10 mouse cellular contexts compared by ENCODE assay signal in the genomic region with DNA sequence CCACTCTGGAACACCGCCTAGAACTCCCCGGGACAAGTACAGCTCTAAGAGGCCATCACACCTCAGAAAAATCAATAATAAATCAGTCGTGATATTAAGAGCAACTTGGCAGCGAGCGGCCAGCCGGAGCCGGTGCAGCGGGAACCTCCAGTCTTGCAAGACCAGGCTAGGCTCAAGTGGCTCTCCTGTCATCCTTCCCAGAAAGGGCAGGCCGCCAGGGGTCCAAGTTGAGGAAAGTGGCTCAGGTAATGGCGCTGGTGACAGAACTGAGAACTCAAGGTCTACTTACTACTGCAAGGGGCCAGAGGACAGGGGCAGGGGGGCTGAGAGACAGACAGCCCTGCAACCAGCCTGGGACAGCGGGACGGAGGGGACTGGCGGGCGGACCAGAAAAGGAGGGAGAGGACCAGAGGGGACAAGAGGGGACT. TPM values are rescaled to one million over a fixed set of nuclear protein-coding genes. Genes with fewer than 3 reads are reported as not detected.
DNase-seq lines count a peak whose midpoint lies in the region; ATAC-seq lines count a peak whose summit lies in the region.
"Had no signal": no experiment of that assay in that cellular context is flagged by ENCODE, and none has a peak within 500 bp of the region (broad histone marks: within the 10 kb centered on the region; RNA-seq: fewer than 3 reads in every experiment).

No protein-coding gene starts in this region.

- H3K27me3 ChIP-seq in lung, embryonic 15.5 days: no peaks in the 10 kb centered on the region

- peaks cover 21% of the 10 kb centered on the region for H3K4me1 ChIP-seq in lung, embryonic 15.5 days

- intact Hi-C loops in gastrocnemius, postnatal 36 days (cut with DNase I): no loop called here

- ATAC-seq in lung, embryonic 15.5 days (ENCODE audit: borderline replicate concordance, extremely low read depth, low FRiP score, low TSS enrichment): peak; percentile 24; the same call in 1 of the 2 replicates
- ATAC-seq: Patski had no signal

- no peaks in the 10 kb centered on the region for H3K9me3 ChIP-seq in lung, embryonic 15.5 days

- H3K4me3 ChIP-seq in lung, embryonic 15.5 days: peak overlapping the region; percentile 62

- under 1% methylated on average over 14 of the region's 14 CpGs for WGBS in lung, embryonic 15.5 days

- peak overlapping the region; percentile 65 for H3K9ac ChIP-seq in lung, embryonic 15.5 days

- H3K27ac ChIP-seq in lung, embryonic 15.5 days: peak overlapping the region; percentile 86

- H3K4me2 ChIP-seq in lung, embryonic 15.5 days: peak overlapping the region; percentile 56

- no peaks in the 10 kb centered on the region for H3K36me3 ChIP-seq in lung, embryonic 15.5 days

- peak; percentile 14 for DNase-seq in ovary, postnatal 10 days (ENCODE audit: low spot score)
- no peak for DNase-seq in ovary, adult 18-20 months (ENCODE audit: low spot score)
- DNase-seq in cerebellum, postnatal 36 days: peak; percentile 64 to 69
- peak; percentile 66 to 68 for DNase-seq in gastrocnemius, postnatal 36 days
- peak; percentile 30 for DNase-seq in kidney, adult 9 months
- peak; percentile 65 to 70 for DNase-seq in right cerebral cortex, postnatal 10 days (ENCODE audit: low spot score in 2 of 2)
- no peak for DNase-seq in adipocyte (ENCODE audit: low spot score)

RNA-seq across cellular contexts. Expression of gene Grk3, which starts 0.8 kb away (rescaled TPM):
- total RNA-seq in gastrocnemius, postnatal 36 days (2021): 1 to 10 TPM; 4.9 to 6.1 TPM
- 13.7 and 20.6 TPM in 2 replicates for polyA plus RNA-seq in lung, embryonic 15.5 days (2015; fragmentation: Nextera tagmentation; extraction: Ambion mirVana)
- polyA plus RNA-seq: Patski had no signal

RNA-seq across cellular contexts. Expression of gene Crybb2, which starts 55.1 kb away (rescaled TPM):
- total RNA-seq in gastrocnemius, postnatal 36 days (2021): not detected
- not detected in 2 replicates for polyA plus RNA-seq in lung, embryonic 15.5 days (2015; fragmentation: Nextera tagmentation; extraction: Ambion mirVana)
- total RNA-seq: layer of hippocampus, postnatal 36 days had no signal
- polyA plus RNA-seq: Patski had no signal

Comparison
In these comparisons a context has a peak if more than half of its experiments do, and no peak if none do; other contexts are left out.
1. DNase-seq: peak in ovary, postnatal 10 days (single experiment), cerebellum, postnatal 36 days (2 of 2), gastrocnemius, postnatal 36 days (2 of 2), kidney, adult 9 months (single experiment) and right cerebral cortex, postnatal 10 days (2 of 2); none in ovary, adult 18-20 months (single experiment) and adipocyte (single experiment).